Mouse (Mus musculus): ENCODE measurements around the gene Tmem151b. TPM values are rescaled to one million over a fixed set of nuclear protein-coding genes. Genes with fewer than 3 reads are reported as not detected.

Tmem151b gene
- polyA plus RNA-seq, 1 experiment from 2014 or later, result 8.2 TPM

DNA sequence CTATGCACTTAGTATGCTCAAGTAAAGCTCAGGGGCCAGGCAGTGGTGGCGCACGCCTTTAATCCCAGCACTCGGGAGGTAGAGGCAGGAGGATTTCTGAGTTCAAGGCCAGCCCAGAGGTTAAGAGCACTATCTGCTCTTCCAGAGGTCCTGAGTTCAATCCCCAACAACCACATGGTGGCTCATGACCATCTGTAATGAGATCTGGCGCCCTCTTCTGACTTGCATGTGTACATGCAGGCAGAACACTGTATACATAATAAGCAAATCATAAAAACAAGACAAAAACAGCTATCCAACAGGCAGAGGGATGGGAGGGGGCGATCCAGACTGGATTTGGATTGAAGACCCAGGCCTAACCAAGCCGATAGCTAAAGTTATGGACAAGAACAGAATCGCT is 29.4 kb upstream of the Tmem151b start:
- no peak for DNase-seq (ENCODE audit: low spot score)
- no peak overlapping the region for H3K9ac ChIP-seq (ENCODE audit: low read length)
- H3K4me2 ChIP-seq (ENCODE audit: low read depth, low read length, severe bottlenecking), result no peak overlapping the region
- H3K9me3 ChIP-seq (ENCODE audit: control insufficient read depth, low read length), result no peaks in the 10 kb centered on the region
- no peak overlapping the region for H3K27ac ChIP-seq (ENCODE audit: low read depth, low read length)
- ATAC-seq (replicated peaks; ENCODE audit: low FRiP score), result no peak
- H3K4me3 ChIP-seq (ENCODE audit: low read depth, low read length), result no peak overlapping the region
- WGBS, result 65% methylated on average over 7 of the region's 7 CpGs
- H3K4me1 ChIP-seq (replicated peaks; ENCODE audit: control insufficient read depth, insufficient read depth, low read length), result peaks cover 2% of the 10 kb centered on the region; the same call in 1 of the 2 replicates
- H3K36me3 ChIP-seq (ENCODE audit: control insufficient read depth, insufficient read depth, low read length), result no peaks in the 10 kb centered on the region
- H3K27me3 ChIP-seq (ENCODE audit: control insufficient read depth, insufficient read depth, low read length), result no peaks in the 10 kb centered on the region

DNA sequence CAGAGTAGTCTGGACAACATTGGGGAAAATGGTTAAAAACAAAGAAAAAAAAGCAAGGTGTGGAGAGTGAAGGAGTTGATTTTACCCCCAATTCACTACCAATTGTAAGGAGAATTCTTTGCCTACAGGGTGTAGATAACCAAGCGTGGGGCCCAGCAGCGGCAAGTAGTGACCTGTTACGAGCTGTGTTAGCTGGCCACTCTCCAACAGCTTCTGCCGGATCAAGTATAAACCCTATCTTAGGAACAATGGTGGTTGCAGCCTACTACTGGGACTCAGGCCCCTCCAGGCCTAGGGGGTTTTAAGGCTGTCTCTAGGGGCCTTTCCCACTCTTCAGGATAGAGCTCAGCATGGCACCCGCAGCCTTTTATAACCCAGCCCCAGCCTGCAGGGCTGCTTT is 28.8 kb upstream of the Tmem151b start:
- no peak overlapping the region for H3K4me2 ChIP-seq (ENCODE audit: low read depth, low read length, severe bottlenecking)
- H3K4me1 ChIP-seq (replicated peaks; ENCODE audit: control insufficient read depth, insufficient read depth, low read length), result peaks cover 2% of the 10 kb centered on the region; the same call in 1 of the 2 replicates
- no peaks in the 10 kb centered on the region for H3K36me3 ChIP-seq (ENCODE audit: control insufficient read depth, insufficient read depth, low read length)
- H3K27me3 ChIP-seq (ENCODE audit: control insufficient read depth, insufficient read depth, low read length), result no peaks in the 10 kb centered on the region
- H3K4me3 ChIP-seq (ENCODE audit: low read depth, low read length), result no peak overlapping the region
- H3K9me3 ChIP-seq (ENCODE audit: control insufficient read depth, low read length), result no peaks in the 10 kb centered on the region
- DNase-seq (ENCODE audit: low spot score) (no peak), ATAC-seq (replicated peaks; ENCODE audit: low FRiP score) (no peak)
- WGBS, result 66% methylated on average over 5 of the region's 5 CpGs
- H3K27ac ChIP-seq (ENCODE audit: low read depth, low read length), result no peak overlapping the region
- H3K9ac ChIP-seq (ENCODE audit: low read length), result no peak overlapping the region

DNA sequence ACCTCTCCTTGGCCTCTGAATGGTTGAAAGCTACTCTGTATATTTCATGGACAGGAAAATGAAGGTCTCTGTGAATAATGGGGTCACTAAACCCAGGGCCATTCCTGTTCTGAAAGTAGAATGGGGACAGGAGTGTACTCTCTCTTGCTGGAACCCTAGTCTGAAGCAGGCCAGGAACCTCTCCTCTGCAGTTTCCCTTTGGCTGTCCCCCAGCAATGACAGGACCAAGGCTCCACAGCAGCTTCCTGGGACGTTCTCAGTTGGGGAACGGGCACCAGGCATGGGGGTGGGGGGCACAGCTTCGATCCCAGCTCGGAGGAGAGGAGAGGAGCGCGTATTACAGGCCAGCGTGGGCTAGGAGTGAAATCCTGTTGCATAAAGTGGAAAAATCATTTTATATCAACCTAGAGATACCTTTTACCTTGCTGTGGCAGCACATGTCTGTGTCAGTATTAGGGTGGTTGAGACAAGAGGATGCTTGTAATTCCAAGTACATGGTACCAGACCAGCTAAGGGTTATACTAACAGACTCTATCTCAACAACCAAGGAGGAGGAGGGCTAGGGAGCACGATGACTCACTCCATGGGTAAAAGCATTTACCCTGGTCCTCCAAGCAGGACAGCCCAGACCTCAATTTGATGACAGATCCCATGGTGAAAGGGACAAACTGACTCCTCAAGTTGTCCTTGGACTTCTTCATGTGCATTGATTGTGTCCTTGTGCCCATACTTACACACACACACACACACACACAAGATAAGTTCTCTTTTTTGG is 25.8 kb upstream of the Tmem151b start:
- H3K9ac ChIP-seq (ENCODE audit: low read length), result no peak overlapping the region; the same call in 1 of the 2 replicates
- no peak overlapping the region for H3K4me2 ChIP-seq (ENCODE audit: low read depth, low read length, severe bottlenecking)
- ATAC-seq (replicated peaks; ENCODE audit: low FRiP score) (no peak), DNase-seq (ENCODE audit: low spot score) (no peak)
- H3K9me3 ChIP-seq (ENCODE audit: control insufficient read depth, low read length), result no peaks in the 10 kb centered on the region
- H3K27me3 ChIP-seq (ENCODE audit: control insufficient read depth, insufficient read depth, low read length), result no peaks in the 10 kb centered on the region
- WGBS, result 90% methylated on average over 8 of the region's 8 CpGs
- H3K36me3 ChIP-seq (ENCODE audit: control insufficient read depth, insufficient read depth, low read length), result peaks cover 11% of the 10 kb centered on the region; the same call in 1 of the 2 replicates
- no peak overlapping the region for H3K4me3 ChIP-seq (ENCODE audit: low read depth, low read length)
- no peak overlapping the region for H3K27ac ChIP-seq (ENCODE audit: low read depth, low read length)
- H3K4me1 ChIP-seq (replicated peaks; ENCODE audit: control insufficient read depth, insufficient read depth, low read length), result peaks cover 2% of the 10 kb centered on the region; the same call in 1 of the 2 replicates

DNA sequence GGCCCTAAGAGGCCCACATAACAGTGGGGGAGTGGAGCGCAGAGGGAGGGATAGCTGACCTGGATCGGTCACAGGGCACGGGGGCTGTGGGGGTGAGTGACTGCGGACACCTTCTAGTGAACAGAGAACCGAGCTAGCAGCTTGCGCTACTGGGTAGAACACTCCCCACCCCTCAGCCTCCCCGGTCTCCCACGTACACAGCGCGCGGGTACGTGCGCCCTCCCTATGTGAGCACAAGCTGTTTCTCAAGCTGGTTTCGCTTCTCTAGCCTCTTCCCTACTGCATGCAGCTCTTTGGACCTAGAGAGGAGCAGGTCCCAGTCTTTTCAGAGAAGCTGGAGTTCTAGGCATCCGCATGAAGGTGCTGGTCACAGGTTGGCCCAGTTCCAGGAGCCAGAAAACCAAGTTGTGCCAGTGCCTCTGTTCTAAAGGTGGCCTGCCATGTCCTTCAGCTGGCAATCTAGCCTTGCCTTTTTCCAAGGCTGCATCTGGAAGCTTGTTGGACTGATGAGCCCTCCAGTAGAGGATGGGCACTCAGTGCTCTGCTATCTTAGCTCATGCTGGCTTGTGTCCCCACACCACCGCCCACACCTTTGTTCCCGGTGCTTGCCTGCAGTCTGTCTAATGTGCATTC is 24.8 kb upstream of the Tmem151b start:
- peak overlapping the region; percentile 95 for H3K27ac ChIP-seq (ENCODE audit: low read depth, low read length)
- H3K27me3 ChIP-seq (ENCODE audit: control insufficient read depth, insufficient read depth, low read length), result no peaks in the 10 kb centered on the region
- H3K9me3 ChIP-seq (ENCODE audit: control insufficient read depth, low read length), result no peaks in the 10 kb centered on the region
- peaks cover 20% of the 10 kb centered on the region for H3K36me3 ChIP-seq (ENCODE audit: control insufficient read depth, insufficient read depth, low read length)
- peak overlapping the region; percentile 67 for H3K4me2 ChIP-seq (ENCODE audit: low read depth, low read length, severe bottlenecking)
- H3K4me1 ChIP-seq (replicated peaks; ENCODE audit: control insufficient read depth, insufficient read depth, low read length), result peaks cover 4% of the 10 kb centered on the region; the same call in 1 of the 2 replicates
- peak overlapping the region; percentile 99 for H3K9ac ChIP-seq (ENCODE audit: low read length)
- H3K4me3 ChIP-seq (ENCODE audit: low read depth, low read length), result peak overlapping the region; percentile 100
- DNase-seq (ENCODE audit: low spot score) (peak; percentile 81), ATAC-seq (replicated peaks; ENCODE audit: low FRiP score) (peak; percentile 40)
- WGBS, result 2% methylated on average over 17 of the region's 17 CpGs

DNA sequence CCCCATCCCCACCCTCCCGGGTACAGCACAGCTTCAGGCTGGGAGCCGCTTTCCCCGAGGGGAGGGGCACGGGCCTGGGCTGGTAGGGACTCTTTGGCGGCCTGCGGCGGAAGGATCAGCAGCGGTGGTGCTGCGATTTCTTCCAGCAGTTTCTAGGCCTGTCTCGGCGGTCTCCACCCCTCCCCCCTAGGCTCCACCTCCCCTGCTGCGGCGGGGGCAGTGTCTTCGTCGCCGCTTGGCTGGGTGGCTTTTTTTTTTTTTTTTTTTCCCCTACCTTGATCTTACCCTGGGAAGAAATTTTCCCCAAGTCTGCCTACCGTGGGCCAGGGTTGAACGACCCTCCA is 24.3 kb upstream of the Tmem151b start:
- Histone ChIP-seq H3K27ac (ENCODE audit: low read depth, low read length) (peak overlapping the region; percentile 95), H3K27me3 (ENCODE audit: control insufficient read depth, insufficient read depth, low read length) (no peaks in the 10 kb centered on the region), H3K4me3 (ENCODE audit: low read depth, low read length) (peak overlapping the region; percentile 100), H3K9ac (ENCODE audit: low read length) (peak overlapping the region; percentile 99), H3K4me2 (ENCODE audit: low read depth, low read length, severe bottlenecking) (peak overlapping the region; percentile 67), H3K9me3 (ENCODE audit: control insufficient read depth, low read length) (no peaks in the 10 kb centered on the region), H3K4me1 (replicated peaks; ENCODE audit: control insufficient read depth, insufficient read depth, low read length) (peaks cover 4% of the 10 kb centered on the region; the same call in 1 of the 2 replicates), H3K36me3 (ENCODE audit: control insufficient read depth, insufficient read depth, low read length) (peaks cover 25% of the 10 kb centered on the region)
- ATAC-seq (replicated peaks; ENCODE audit: low FRiP score) (peak; percentile 63), DNase-seq (ENCODE audit: low spot score) (peak; percentile 97)
- WGBS, result 0% methylated on average over 15 of the region's 18 CpGs

DNA sequence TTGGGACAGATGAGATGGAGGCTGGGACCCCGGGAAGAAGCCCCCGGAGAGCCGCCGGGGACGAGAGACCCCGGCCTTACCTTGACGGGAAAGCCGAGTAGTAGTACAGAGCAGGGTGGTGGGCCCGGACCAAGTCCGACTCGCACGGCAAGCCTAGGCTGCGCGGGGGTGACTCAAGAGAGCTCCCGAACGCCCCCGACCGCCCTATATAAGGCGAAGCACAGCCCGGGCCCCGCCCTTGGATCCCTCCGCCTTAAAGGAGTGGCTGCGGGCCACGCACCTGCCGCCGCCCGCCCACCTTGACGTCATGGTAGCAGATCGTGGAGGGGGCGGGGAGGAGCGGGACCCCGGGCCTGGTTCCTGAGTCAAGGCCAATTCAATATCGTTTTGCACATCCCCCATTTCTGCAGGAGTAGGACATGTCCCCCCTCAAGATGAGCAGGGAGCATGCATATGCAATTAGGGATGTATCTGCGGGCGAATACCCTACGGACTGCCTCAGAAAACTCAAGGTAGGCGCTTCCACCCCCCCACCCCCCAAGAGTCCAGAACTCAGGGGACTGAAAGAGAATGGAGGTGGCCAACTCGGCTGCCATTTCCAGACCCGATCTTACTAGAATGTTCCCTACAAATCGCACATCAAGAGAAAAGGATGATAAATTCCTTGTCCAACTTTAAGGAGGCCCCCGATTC is 23.8 kb upstream of the Tmem151b start, which contains the start of gene Hsp90ab1:
Gene Hsp90ab1, minus strand, starts transcription at position 185 of the 693 bp plus-strand sequence.
- H3K36me3 ChIP-seq (ENCODE audit: control insufficient read depth, insufficient read depth, low read length), result peaks cover 30% of the 10 kb centered on the region
- WGBS, result under 1% methylated on average over 41 of the region's 41 CpGs
- H3K4me3 ChIP-seq (ENCODE audit: low read depth, low read length), result peak within 1 kb of the TSS; percentile 100

DNA sequence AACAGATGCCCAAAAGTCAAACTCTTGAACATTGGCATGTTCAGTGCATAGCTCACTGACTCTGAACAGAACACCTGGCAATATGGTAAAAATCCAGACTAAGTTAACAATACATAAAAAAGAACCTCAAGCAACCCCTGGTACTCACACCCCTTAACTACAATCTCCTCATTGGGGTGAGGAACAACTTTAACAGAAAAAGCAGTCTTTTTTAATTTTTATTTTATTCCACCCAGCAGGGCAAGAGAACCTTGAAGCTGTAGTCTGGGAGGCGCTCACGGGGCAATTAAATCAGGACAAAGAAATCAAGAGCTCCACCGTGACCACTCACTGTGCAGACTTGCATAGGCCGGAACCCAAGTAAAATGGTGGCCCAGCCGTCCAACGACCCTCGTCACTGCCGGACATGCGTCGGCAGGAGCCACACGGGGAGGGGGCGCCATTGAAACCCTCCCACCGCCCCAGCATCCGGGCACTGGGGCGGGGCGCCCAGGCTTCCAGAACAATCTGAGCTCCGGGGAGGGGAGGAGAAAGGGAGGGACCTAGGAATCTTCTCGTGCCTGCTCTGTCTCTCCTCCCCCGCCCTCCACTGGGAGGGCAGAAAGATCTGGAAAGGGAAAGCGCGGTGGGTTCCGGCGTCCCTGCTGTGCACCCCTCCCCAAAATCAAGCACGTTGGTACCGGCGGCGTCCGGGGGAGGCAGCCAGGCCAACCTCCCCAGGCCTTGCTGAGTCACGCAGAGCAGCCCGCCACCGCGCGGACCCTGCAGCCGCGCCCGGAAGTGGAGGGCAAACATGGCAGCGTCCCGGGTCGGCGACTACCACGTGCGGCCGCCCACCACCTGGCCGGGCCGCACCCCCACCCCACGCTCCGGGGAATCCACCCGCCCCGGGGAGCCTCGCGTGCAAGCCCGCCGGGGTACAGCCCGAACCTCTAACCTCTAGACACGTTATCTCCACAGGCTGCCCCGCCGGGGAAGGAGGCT is 22.9 kb upstream of the Tmem151b start:
- peak overlapping the region; percentile 67 for H3K4me2 ChIP-seq (ENCODE audit: low read depth, low read length, severe bottlenecking)
- peaks cover 4% of the 10 kb centered on the region; the same call in 1 of the 2 replicates for H3K4me1 ChIP-seq (replicated peaks; ENCODE audit: control insufficient read depth, insufficient read depth, low read length)
- peaks cover 37% of the 10 kb centered on the region for H3K36me3 ChIP-seq (ENCODE audit: control insufficient read depth, insufficient read depth, low read length)
- H3K9ac ChIP-seq (ENCODE audit: low read length), result peak overlapping the region; percentile 99
- WGBS, result under 1% methylated on average over 57 of the region's 57 CpGs
- peak overlapping the region; percentile 95 for H3K27ac ChIP-seq (ENCODE audit: low read depth, low read length)
- no peaks in the 10 kb centered on the region for H3K9me3 ChIP-seq (ENCODE audit: control insufficient read depth, low read length)
- no peaks in the 10 kb centered on the region for H3K27me3 ChIP-seq (ENCODE audit: control insufficient read depth, insufficient read depth, low read length)
- DNase-seq (ENCODE audit: low spot score) (peak; percentile 92), ATAC-seq (replicated peaks; ENCODE audit: low FRiP score) (peak; percentile 67)
- H3K4me3 ChIP-seq (ENCODE audit: low read depth, low read length), result peak overlapping the region; percentile 100

More for the DNA sequence above, 23.8 kb upstream of the Tmem151b start, which contains the start of gene Hsp90ab1:
- peak within 1 kb of the TSS; percentile 99 for H3K9ac ChIP-seq (ENCODE audit: low read length)
- H3K27me3 ChIP-seq (ENCODE audit: control insufficient read depth, insufficient read depth, low read length), result no peaks in the 10 kb centered on the region
- no peaks in the 10 kb centered on the region for H3K9me3 ChIP-seq (ENCODE audit: control insufficient read depth, low read length)
- ATAC-seq (replicated peaks; ENCODE audit: low FRiP score), result peak; percentile 87
- H3K4me1 ChIP-seq (replicated peaks; ENCODE audit: control insufficient read depth, insufficient read depth, low read length), result peaks cover 4% of the 10 kb centered on the region; the same call in 1 of the 2 replicates
- H3K27ac ChIP-seq (ENCODE audit: low read depth, low read length), result peak within 1 kb of the TSS; percentile 95
- H3K4me2 ChIP-seq (ENCODE audit: low read depth, low read length, severe bottlenecking), result peak within 1 kb of the TSS; percentile 67
- peak; percentile 100 for DNase-seq (ENCODE audit: low spot score)
